Mouse (Mus musculus): ENCODE measurements at regions not wholly inside any gene's neighbourhood (a gene's known extent, or its start where the extent isn't known, plus 50 kb on each side); places are given as distances from the start of the nearest gene placed in this dataset.

- no peak for TF ChIP-seq CTCF (IDR thresholded peaks at IDR 0.05; ENCODE audit: borderline replicate concordance, control insufficient read depth, extremely low read depth, insufficient read depth, low read length, poor library complexity)
- TF ChIP-seq POLR2A (IDR thresholded peaks at IDR 0.05; ENCODE audit: control insufficient read depth, extremely low read depth, insufficient read depth, low read length, poor library complexity) = no peak
Measured at GRCm38 (mm10) chr13:70192101-70193025, 390.2 kb downstream of the Med10 start.
